Mouse (Mus musculus) gastrocnemius, postnatal 36 days (tissue): ENCODE results near the gene Tcf7l2. TPM values are rescaled to one million over a fixed set of nuclear protein-coding genes. Genes with fewer than 3 reads are reported as not detected.

Experiments
- DNase-seq, 2 experiments: peaks; one replicate each; pipeline ENCODE4 v3.0.0; 2022
- intact Hi-C: fragments of 180-260 bp; cut with DNase I; formaldehyde crosslinking; loops from one replicate; pipeline ENCODE4 v1.15.1; 2025
- total RNA-seq, 2 experiments: library from RNA; stranded (reverse); gene quantifications; 2 replicates each; pipeline ENCODE4 v1.2.3; 2021

Gene Tcf7l2
- total RNA-seq, 2 experiments from 2014 or later = 6.6 to 9.7 TPM

DNA sequence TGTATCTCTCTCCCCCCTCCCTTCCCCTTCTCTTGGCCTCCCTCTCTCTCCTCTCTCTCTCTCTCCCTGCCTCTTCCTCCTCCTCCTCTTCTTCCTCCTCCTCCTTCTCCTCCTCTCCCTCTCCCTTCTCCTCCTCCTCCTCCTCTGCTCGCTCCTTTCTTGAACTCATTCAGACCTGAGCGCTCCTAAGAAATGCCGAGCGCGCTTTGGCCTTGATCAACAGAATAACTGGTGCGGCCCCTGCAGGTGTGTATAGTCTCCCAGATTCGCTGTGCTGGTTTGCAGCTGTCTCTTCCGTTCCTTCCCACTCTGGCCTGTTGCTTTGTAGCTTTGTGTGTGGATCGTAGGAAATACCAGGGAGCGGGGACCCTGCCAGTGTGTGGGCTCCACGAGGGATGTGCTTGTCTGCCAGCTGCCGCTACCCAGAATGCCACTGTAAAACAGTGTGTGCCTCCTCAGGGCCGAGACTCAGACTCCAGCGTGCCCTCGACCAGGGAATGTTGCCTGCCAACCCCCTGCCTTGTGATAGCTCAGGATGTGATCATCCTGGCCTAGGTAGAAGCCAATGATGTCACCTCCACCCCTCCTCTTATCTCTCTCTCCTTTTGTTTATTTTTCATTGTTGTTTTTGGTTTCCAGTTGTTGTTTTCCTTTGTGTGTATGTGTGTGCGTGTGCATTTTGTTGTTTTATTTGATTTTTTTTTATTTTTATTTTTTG lies 184.3 kb downstream of the Tcf7l2 start:
- DNase-seq = no peak
- intact Hi-C loops = no loop called here

DNA sequence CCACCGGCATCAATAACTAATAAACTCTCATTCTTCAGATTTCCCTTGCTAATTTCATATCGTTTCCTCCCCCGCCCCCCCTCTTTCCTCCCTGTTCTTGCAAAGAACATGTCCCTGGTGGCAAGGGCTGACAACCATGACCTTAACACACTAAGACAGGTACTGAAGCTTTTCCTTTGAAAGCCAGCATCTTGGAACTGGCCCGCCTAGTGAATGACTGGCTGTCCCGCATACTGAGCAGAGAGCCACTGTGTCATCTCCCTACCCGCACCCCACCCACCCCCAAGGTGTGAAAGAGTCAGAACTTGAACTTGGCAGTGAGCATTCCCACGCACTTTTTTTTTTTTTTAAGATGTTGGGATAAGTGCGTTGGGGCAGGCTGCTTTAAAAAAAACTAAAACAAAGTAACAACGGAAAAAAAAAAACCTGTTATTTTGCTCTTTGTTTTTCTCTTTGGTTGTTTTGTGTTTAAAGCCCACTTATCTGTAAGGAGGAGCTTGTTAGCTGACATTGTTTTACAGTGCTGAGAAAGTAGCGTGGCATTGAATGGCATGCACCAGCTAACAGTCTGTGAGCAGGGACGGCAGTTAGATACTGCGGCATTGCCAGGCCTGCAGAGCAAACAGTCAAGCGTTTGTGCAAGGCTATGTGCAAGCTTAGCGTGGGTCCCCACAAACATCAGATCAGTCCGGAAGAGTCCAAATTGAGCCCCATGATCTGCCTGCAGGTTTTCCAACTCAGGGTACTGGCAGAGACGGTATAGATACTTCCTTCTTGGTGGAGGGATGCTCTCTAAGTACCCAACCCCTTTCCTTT lies 185.4 kb downstream of the Tcf7l2 start:
- DNase-seq = no peak
- intact Hi-C loops = no loop called here

DNA sequence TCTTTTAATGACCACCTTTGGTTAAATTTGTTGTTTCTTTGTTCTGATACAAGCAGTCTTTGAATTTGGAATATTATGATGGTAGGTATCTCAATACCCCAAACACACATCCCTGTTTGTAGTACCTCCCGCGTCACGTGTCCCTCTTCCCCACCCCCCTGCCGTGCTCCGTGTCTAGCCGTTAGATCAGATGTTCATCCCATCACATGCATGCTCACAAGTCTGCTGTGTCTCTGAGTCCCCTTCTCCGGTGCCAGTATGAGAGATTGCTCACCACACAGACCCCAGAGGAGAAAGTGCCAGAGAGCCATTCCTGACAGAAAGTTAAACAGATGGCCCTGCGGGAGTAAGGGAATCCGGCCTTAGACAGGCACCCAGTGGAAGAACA lies 186.0 kb downstream of the Tcf7l2 start:
- intact Hi-C loops = no loop called here
- DNase-seq = no peak

DNA sequence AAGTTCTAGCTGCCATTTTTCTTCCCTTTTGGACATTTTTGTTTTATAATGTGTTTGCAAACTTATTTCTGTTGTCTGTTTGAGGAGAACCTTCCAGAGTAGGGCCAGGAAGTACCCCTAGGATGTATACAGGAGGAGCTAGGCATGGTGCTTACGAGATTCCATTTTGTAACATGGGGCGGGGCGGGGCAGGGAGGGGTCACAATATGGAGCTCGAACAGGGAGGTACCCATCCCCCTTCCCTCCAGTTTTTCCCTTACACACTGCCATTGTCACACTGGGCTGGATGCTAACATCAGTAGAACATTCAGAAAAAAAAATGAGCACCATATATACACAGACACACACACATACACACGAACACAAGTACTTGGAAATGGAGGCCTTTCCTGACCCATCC lies 187.1 kb downstream of the Tcf7l2 start:
- no peak for DNase-seq
- intact Hi-C loops = no loop called here

DNA sequence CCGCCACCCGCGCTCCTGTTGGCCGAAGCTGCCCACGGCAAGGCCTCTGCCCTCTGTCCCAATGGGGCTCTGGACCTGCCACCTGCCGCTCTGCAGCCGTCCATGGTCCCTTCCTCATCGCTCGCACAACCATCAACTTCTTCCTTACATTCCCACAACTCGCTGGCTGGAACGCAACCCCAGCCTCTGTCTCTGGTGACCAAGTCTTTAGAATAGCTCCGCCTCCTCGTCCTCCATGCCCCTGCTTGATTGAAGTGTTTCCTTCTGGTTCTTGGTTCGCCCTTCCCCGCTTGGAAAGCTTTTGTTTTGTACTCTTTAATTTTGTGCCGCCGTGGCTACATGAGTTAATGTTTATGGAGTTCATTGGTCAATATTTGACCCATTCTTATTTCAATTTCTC lies 190.0 kb downstream of the Tcf7l2 start:
- intact Hi-C loops = no loop called here
- no peak for DNase-seq

DNA sequence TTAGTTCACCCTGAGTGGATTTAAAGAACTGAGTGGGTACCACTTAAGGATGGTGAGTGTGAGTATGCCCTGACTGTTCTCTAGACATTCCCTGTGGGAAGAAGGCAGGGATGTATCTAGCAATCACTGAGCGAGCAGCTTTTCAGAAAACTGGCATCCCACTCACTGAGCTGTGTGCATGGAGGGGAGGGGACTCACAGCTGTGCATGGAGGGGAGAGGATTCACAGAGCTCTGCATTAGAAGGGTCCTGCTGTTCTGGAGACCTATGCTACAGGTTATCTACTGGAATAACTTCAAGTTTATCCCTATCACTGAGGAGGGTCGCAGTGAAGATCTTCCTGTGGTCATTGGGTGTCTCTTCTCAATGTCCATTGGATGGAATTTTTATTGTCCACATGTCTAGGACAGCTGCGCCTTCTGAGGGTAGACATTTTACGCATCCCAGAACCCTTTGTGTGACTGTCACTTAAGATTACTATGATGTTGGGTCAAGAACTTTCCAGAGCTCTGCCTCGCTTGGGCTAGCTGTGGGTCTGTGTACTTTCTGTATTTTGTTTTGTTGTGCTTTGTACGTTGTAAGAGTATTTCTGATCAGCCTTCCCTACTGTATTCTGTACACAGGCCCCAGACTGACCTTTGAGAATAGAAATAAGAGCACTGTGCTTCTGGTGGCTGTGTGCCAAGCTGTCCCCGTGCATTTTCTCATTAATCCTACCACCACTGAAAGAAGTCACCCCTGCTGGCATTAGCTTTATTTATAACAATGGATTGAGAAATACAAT lies 192.5 kb downstream of the Tcf7l2 start:
- DNase-seq = no peak
- intact Hi-C loops = no loop called here

DNA sequence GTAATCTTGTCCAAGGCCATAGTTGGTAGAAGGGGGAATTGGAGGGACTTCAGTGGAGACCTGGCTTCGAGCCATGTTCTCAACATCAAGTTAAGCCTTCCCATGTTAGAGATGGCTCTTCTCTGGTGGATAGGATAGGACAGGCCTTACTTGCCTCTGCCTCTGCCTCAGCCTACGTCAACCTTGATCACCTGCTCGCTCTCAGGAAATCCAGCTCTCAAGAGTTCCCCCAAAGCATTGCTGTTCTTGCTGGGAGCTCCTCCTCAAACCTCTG lies 193.0 kb downstream of the Tcf7l2 start:
- intact Hi-C loops = no loop called here
- no peak for DNase-seq

DNA sequence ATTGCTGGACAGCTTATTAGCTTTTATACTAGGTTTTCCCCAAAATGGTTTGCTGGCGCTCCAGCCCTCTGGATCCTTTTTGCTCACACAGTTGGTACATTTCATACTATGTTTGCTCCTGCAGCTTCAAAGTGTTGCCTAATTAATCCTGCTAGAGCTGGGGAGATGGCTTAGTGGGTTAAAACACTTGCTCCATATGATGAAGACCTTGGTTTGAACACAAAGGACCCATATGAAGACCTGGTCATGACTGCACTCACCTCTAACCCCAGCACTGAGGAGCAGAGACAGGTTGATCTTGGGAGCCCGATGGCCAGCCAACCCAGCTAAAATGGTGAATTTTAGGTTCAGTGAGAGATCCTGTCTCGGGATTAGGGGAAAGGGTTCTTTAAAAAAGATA lies 195.4 kb downstream of the Tcf7l2 start:
- no peak for DNase-seq
- intact Hi-C loops = no loop called here

DNA sequence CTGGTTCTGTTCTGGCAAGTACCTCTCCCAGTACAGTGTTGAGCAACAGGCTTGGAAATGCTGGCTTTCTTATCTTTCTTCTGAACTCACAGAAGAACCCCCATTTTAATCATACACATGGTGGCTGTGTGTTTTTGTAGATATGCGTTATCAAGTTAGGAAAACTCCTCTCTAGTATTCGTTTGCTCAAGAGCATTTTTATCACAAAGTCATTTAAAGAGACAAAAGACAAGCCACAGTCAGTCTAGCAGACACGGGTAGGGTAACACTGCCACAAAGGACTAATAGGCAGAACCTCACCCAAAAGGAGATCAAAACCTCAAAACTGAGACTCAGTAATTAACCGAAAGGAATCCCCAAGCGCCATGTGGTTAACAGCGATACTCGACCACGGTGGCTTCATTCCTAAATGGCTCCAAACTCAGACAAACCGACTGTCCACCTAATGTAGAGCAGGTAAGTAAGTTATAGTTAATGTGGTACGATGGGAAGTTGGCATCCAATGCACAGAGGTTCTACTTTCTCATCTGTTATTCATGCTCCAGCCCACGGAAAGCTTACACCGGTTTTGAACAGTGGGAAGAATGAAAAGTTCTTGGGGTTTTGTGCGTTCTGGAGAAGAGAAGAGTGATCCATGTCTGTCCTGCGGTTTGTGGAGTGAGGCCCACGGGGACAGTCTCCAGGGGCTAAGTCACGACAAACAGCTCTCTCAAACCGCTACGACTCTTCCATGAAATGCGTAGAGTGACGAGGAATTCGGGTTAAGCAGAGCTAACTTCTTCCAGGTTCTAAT lies 196.8 kb downstream of the Tcf7l2 start:
- DNase-seq = no peak
- intact Hi-C loops = no loop called here

DNA sequence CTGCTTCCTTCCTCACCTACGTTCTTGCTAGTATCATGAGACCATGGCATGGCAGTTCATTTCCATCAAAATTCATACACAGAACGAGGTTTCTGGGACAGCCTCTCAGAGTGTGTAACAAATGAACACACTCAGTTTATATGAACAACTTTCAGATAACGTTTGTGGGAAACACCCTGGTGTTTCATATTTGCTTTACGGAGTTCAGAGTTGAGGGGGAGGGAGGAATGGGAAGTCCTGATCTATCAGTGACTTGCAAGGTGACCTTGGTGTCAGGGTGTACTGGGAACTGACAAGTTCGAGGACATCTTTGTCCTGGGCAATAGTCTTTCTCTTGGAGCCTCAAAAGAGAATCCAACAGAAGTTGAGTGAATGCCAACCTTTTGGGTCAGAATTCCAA lies 197.5 kb downstream of the Tcf7l2 start:
- no peak for DNase-seq
- intact Hi-C loops = no loop called here

DNA sequence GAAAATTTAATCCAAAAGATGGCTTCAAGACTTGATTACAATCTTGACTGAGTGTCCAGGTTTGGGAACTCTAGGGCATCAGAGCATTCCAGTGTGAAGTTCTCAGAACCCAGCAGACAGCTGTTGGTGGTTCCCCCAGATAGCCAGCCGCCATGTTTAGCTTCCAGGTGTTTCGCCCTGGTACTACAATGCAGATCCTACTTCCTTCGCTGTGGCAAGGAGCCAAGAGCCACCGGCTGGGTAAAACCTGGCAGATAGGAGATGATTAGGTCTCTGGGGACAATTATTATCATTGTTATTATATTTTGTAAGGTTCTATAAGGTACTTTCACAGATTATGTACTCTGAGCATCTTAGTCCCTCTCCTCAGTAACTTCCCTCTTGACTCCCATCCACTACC lies 198.1 kb downstream of the Tcf7l2 start:
- no peak for DNase-seq
- intact Hi-C loops = no loop called here

DNA sequence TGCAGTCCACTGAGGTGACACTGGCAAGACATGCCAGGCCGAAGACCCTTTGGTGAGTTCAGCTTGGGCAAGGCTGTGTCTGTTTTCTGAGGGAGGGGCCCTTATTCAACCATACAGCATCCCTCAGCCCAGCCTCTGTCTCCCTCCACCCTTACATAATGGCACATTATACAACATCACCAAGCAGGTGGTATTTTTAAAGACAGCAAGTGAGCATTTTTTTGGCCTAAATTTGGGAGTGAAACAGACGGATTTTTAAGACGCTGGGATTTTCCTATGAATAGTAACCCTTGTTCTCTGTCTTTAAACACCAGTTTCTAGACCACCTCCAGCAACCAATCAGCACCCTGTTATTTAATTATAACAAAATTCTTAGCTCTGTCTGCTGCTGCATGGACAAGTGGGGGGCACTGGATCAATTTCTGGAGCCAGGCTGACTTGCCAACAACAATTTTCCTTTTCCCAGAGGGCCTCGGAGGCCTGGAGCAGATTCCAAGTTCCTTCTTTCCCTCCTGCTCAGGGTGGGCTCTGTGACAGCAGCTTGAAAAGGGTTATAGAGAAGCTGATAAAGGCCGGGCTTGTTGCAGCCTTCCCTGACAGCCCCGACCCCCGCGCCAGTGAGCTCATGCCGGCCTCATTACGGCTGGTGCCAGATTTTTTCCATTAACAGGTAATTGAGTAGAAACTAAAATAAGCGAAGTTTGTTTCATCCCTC lies 199.1 kb downstream of the Tcf7l2 start:
- no peak for DNase-seq
- intact Hi-C loops = no loop called here

DNA sequence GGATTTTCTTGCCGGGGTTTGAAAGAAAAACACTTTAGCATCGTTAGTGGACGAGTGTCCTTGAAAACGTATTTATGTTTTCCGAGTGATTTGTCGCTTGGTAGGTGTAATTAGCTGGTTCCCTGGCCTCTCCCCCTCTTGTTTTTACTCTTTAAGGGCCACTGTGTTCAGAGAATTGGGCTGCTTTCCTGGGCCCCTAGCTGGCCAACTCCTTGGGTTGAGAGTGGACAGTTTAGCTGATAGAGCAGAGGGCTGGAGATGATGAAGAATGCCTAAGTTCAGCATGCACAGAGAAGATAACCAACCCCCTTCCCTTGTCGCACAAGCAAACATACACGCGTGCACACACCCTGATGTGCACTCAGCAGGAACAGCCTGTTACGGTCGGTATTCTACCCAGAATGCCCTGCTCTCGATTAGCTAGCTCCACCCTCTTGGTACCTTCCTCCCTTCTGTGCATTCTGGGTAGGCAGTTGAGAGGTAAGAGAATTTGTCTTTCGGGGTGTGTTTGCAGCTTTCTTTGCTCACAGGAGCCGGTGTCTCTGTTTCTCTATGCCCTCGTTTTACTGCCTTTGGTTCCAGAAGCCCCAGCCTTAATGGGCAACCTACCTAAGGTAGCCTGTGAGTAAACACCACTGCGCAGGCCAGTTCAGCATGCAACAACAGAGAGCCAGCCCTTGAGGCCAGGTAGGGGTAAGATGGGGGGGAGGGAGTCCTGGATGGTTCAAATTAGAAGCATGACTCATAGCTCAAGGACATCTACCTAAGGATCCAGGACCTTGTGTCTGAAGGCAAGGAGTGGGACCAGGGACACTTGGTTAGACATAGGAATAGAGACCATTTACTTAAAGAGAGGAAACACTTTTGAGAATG lies 199.9 kb downstream of the Tcf7l2 start:
- no peak for DNase-seq
- intact Hi-C loops = no loop called here

DNA sequence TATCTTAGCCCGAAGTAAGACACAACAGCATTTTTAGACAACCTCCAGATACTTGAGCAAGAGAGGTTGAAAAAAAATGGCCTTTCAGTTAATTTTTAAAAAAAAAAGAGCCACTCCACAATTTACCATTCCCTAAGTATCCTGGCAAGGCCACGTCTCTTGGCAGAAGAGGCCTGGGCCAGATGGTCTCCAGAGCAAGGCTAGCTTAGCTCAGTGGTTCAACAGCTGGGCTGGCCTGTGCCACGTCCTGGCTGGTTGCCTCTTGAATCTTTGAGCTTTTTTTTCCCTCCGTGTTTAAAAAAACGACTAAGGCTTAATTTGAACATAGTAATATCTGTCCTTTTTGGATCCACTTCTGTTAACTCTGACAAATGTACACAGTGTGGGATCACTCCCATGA lies 209.8 kb downstream of the Tcf7l2 start:
- peak; percentile 51 to 62 for DNase-seq
- intact Hi-C loops = no loop called here

DNA sequence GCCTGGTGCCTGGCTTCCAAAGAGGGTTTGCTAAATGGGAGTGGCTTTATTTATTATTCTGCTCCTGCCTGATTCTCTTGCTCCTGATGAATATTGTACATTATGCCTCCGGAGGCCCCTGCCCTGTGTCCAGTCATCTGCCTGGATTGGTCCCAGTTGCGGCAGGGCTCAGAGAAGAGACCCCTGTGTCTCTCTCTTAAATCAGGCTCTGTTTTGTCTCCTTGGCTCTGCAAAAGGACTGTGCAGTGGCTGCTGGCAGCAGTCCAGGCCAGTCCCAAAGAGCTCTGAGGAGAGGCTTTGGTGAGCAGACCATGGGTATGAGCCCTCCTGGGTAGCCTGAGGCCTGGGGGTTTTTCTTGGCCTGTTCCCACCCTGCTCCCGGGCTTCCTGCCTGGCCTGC lies 211.6 kb downstream of the Tcf7l2 start:
- intact Hi-C loops = no loop called here

DNA sequence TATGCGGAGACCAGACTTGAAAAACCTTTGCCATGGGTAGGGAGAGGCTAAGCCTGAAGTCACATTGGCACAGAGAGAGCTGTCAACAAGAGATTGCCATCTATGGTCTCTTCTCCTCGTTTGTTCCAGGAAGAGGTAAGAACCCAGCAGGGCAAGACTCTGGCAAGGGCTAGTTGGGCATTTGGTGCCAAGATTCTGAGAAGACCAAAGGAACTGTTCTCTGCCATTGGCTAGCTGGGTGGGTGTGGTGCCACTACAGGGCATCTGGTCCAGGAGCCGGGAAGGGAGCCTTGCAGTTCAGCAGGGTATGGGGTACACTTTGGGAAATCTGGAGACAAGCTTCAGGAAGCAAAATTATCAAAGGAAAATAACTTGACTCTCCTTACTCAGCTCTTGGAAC lies 213.5 kb downstream of the Tcf7l2 start:
- no peak for DNase-seq
- intact Hi-C loops = no loop called here

More for the DNA sequence above, 211.6 kb downstream of the Tcf7l2 start:
- DNase-seq = peak; percentile 26 to 28

DNA sequence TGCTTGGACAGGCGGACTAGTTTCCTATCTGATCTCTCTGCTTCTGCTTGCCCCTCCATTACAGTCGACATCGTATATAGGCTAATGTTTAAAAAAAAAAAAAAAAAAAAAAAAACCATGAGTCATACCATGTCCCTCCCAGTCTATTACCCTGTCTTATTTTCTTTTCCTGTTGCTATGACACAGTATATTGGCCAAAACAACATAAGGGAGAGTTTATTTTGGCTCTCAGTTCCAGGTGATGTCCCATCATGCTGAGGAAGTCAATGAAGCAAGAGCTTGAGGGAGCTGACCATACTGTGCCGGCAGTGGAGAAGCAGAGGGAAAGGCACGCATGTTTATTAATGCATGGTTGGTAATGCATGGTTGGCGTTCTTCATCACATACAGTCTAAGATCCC lies 215.1 kb downstream of the Tcf7l2 start:
- no peak for DNase-seq
- intact Hi-C loops = no loop called here

DNA sequence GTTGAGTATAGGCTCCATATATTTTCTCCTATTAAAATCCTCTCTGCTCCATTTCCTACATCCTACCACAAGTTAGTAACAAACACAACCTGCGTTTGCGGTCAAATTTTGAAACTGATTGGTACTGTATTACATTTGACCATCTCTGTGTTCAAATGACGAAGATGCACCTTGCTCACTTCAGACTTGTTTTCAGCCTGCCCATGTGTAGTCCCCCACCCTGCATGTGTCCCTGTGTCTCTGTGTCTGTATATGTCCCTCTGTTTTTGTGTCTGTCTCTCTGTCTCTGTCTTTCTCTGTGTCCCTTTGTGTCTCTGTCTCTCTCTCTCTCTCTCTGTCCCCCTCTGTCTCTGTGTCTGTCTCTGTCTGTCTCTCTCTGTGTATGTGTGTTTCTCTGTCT lies 222.8 kb downstream of the Tcf7l2 start:
- intact Hi-C loops = no loop called here
- DNase-seq = no peak

DNA sequence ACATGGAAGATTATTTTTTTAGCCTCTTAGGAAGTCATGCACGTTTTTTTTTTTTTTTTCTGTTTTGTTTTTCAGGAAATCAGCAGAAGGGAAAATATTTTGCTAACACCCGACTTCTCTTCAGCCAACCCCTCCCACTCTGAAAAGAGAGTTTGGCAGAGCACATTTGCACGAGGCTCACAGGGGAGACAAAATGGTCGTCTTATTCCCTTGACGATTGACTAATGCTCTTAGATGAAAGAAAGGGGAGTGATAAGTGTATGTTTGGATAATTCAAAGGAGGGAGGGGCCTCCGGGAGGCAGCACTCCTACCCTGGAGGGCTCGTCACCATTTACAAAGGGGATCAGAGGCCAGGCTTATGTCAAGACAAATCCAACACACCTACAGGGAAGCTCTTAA lies 224.4 kb downstream of the Tcf7l2 start:
- no peak for DNase-seq
- intact Hi-C loops = no loop called here
